Mouse (Mus musculus): ENCODE data around the gene Scd2. TPM values are rescaled to one million over a fixed set of nuclear protein-coding genes. Genes with fewer than 3 reads are reported as not detected.
A peak's percentile ranks its signal among the peaks of the same experiment; 100 is the strongest.

Scd2 gene
- polyA plus RNA-seq, 1 experiment from 2014 or later, result 130 TPM

GRCm38 (mm10) chr19:44259484-44259883 lies 34.0 kb upstream of the Scd2 start:
- H3K4me1 ChIP-seq, result peaks cover 6% of the 10 kb centered on the region; the same call in 1 of the 2 replicates
- WGBS, result 53% methylated on average over 4 of the region's 4 CpGs
- H3K4me2 ChIP-seq, result no peak overlapping the region
- no peaks in the 10 kb centered on the region for H3K9me3 ChIP-seq
- no peak for ATAC-seq (ENCODE audit: extremely low read depth, insufficient number of reproducible peaks, low FRiP score, low TSS enrichment)
- H3K4me3 ChIP-seq, result no peak overlapping the region
- no peak overlapping the region for H3K27ac ChIP-seq (replicated peaks)
- no peak overlapping the region for H3K9ac ChIP-seq
- no peaks in the 10 kb centered on the region for H3K27me3 ChIP-seq (replicated peaks)
- no peaks in the 10 kb centered on the region for H3K36me3 ChIP-seq

DNA sequence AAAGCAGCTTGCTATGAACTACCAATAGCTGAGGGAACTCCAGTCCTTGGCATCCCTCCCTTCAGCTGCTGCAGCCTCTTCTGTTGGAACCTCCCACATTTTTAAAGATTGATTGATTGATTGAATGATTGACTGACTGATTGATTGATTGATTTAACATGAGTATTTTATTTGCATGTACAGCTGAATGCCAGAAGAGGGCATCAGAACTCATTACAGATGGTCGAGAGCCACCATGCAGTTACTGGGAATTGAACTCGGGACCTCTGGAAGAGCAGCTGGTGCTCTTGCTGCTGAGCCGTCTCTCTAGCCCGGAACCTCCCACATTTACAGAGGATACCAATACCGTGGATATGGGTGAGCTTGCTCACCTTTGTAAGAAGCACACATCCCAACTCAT lies 33.0 kb upstream of the Scd2 start:
- no peaks in the 10 kb centered on the region for H3K4me1 ChIP-seq
- no peak overlapping the region for H3K9ac ChIP-seq
- H3K4me3 ChIP-seq, result no peak overlapping the region
- WGBS, result 67% methylated on average over 5 of the region's 5 CpGs
- ATAC-seq (ENCODE audit: extremely low read depth, insufficient number of reproducible peaks, low FRiP score, low TSS enrichment), result no peak
- H3K36me3 ChIP-seq, result no peaks in the 10 kb centered on the region
- no peaks in the 10 kb centered on the region for H3K9me3 ChIP-seq
- H3K27ac ChIP-seq (replicated peaks), result no peak overlapping the region
- no peak overlapping the region for H3K4me2 ChIP-seq
- no peaks in the 10 kb centered on the region for H3K27me3 ChIP-seq (replicated peaks)

DNA sequence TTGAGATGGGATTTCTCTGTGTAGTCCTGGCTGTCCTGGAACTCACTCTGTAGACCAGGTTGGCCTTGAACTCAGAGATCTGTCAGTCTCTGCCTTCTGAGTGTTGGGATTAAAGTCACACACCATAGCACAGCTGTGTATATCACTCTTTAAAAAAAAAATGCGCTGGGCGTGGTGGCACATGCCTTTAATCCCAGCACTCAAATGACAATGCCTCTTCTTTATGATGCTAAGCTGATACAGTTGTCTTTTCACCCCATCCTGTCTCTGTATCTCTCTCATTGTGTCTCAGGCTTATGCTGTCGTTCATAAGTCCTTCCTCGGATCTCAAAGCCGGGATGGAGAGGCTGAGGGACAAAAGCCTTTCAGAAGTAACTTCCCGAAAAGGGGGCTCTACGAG lies 31.7 kb upstream of the Scd2 start:
- Histone ChIP-seq H3K9me3 (no peaks in the 10 kb centered on the region), H3K27ac (replicated peaks) (no peak overlapping the region), H3K27me3 (replicated peaks) (no peaks in the 10 kb centered on the region), H3K36me3 (no peaks in the 10 kb centered on the region), H3K4me3 (no peak overlapping the region), H3K9ac (no peak overlapping the region), H3K4me1 (peaks cover 9% of the 10 kb centered on the region), H3K4me2 (no peak overlapping the region)
- no peak for ATAC-seq (ENCODE audit: extremely low read depth, insufficient number of reproducible peaks, low FRiP score, low TSS enrichment)
- 75% methylated on average over 7 of the region's 7 CpGs for WGBS

GRCm38 (mm10) chr19:44263581-44263980 lies 29.9 kb upstream of the Scd2 start:
- no peak for ATAC-seq (ENCODE audit: extremely low read depth, insufficient number of reproducible peaks, low FRiP score, low TSS enrichment)
- Histone ChIP-seq H3K4me2 (no peak overlapping the region), H3K4me1 (peaks cover 17% of the 10 kb centered on the region), H3K4me3 (no peak overlapping the region), H3K27ac (replicated peaks) (no peak overlapping the region), H3K27me3 (replicated peaks) (no peaks in the 10 kb centered on the region), H3K9ac (no peak overlapping the region), H3K9me3 (no peaks in the 10 kb centered on the region), H3K36me3 (no peaks in the 10 kb centered on the region)
- 78% methylated on average over 3 of the region's 3 CpGs for WGBS

DNA sequence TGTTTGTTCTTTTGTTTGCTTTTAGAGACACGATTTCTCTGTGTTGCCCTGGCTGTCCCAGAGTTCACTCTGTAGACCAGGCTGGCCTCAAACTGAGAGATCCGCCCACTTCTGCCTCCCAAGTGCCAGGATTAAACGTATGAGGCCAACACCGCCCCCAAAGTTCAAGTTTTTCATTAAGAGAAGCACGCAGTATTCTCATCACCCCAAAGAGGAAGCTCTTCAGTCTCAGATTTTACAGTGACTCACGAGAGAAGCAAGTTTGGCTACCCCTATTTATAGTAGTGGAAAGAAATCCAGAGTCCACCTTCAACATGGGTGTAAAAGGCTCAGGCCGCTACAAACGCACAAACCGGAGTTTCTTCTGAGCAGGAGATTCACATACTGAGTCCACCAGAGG lies 29.2 kb upstream of the Scd2 start:
- Histone ChIP-seq H3K27me3 (replicated peaks) (no peaks in the 10 kb centered on the region), H3K9ac (no peak overlapping the region), H3K9me3 (no peaks in the 10 kb centered on the region), H3K4me2 (no peak overlapping the region), H3K4me3 (no peak overlapping the region), H3K36me3 (no peaks in the 10 kb centered on the region), H3K4me1 (peaks cover 17% of the 10 kb centered on the region), H3K27ac (replicated peaks) (no peak overlapping the region)
- 69% methylated on average over 9 of the region's 9 CpGs for WGBS
- no peak for ATAC-seq (ENCODE audit: extremely low read depth, insufficient number of reproducible peaks, low FRiP score, low TSS enrichment)

- no peak overlapping the region for H3K4me3 ChIP-seq
- no peak for ATAC-seq (ENCODE audit: extremely low read depth, insufficient number of reproducible peaks, low FRiP score, low TSS enrichment)
- H3K4me1 ChIP-seq, result peaks cover 17% of the 10 kb centered on the region
- no peak overlapping the region for H3K27ac ChIP-seq (replicated peaks)
- no peak overlapping the region for H3K4me2 ChIP-seq
- H3K36me3 ChIP-seq, result no peaks in the 10 kb centered on the region
- H3K9me3 ChIP-seq, result no peaks in the 10 kb centered on the region
- WGBS, result 69% methylated on average over 7 of the region's 7 CpGs
- H3K9ac ChIP-seq, result no peak overlapping the region
- no peaks in the 10 kb centered on the region for H3K27me3 ChIP-seq (replicated peaks)
Observed at GRCm38 (mm10) chr19:44265300-44265699, 28.2 kb upstream of the Scd2 start.

- Histone ChIP-seq H3K27ac (replicated peaks) (peak overlapping the region; percentile 96), H3K9ac (0 out of 2 replicates have a peak overlapping the region, but pooled peaks have one; percentile 87), H3K4me3 (no peak overlapping the region), H3K36me3 (no peaks in the 10 kb centered on the region), H3K4me1 (peaks cover 17% of the 10 kb centered on the region), H3K27me3 (replicated peaks) (no peaks in the 10 kb centered on the region), H3K4me2 (peak overlapping the region; percentile 83), H3K9me3 (no peaks in the 10 kb centered on the region)
- WGBS, result 47% methylated on average over 5 of the region's 5 CpGs
- ATAC-seq (ENCODE audit: extremely low read depth, insufficient number of reproducible peaks, low FRiP score, low TSS enrichment), result no peak
Observed at GRCm38 (mm10) chr19:44265911-44266337, 27.6 kb upstream of the Scd2 start.

- Histone ChIP-seq H3K4me1 (peaks cover 17% of the 10 kb centered on the region), H3K4me3 (peak overlapping the region; percentile 63), H3K9ac (peak overlapping the region; percentile 87), H3K27me3 (replicated peaks) (no peaks in the 10 kb centered on the region), H3K9me3 (no peaks in the 10 kb centered on the region), H3K27ac (replicated peaks) (peak overlapping the region; percentile 96), H3K4me2 (peak overlapping the region; percentile 83), H3K36me3 (no peaks in the 10 kb centered on the region)
- 11% methylated on average over 6 of the region's 6 CpGs for WGBS
- ATAC-seq (ENCODE audit: extremely low read depth, insufficient number of reproducible peaks, low FRiP score, low TSS enrichment), result no peak; the same call in 1 of the 2 replicates
Observed at GRCm38 (mm10) chr19:44266458-44266823, 27.0 kb upstream of the Scd2 start.

GRCm38 (mm10) chr19:44266824-44267498 lies 26.5 kb upstream of the Scd2 start:
- ATAC-seq (ENCODE audit: extremely low read depth, insufficient number of reproducible peaks, low FRiP score, low TSS enrichment), result peak; percentile 98
- Histone ChIP-seq H3K4me3 (peak overlapping the region; percentile 63), H3K36me3 (no peaks in the 10 kb centered on the region), H3K4me1 (peaks cover 17% of the 10 kb centered on the region), H3K27ac (replicated peaks) (peak overlapping the region; percentile 96), H3K9ac (peak overlapping the region; percentile 87), H3K9me3 (no peaks in the 10 kb centered on the region), H3K4me2 (peak overlapping the region; percentile 83), H3K27me3 (replicated peaks) (no peaks in the 10 kb centered on the region)
- WGBS, result under 1% methylated on average over 43 of the region's 43 CpGs

- ATAC-seq (ENCODE audit: extremely low read depth, insufficient number of reproducible peaks, low FRiP score, low TSS enrichment), result no peak; the same call in 1 of the 2 replicates
- WGBS, result 9% methylated on average over 18 of the region's 18 CpGs
Observed at GRCm38 (mm10) chr19:44267499-44268002, 25.9 kb upstream of the Scd2 start.

GRCm38 (mm10) chr19:44273711-44274110 lies 19.8 kb upstream of the Scd2 start:
- WGBS, result 70% methylated on average over 4 of the region's 4 CpGs
- no peaks in the 10 kb centered on the region for H3K36me3 ChIP-seq
- H3K27me3 ChIP-seq (replicated peaks), result no peaks in the 10 kb centered on the region
- no peaks in the 10 kb centered on the region for H3K9me3 ChIP-seq
- H3K9ac ChIP-seq, result no peak overlapping the region
- H3K4me3 ChIP-seq, result no peak overlapping the region
- no peak overlapping the region for H3K27ac ChIP-seq (replicated peaks)
- ATAC-seq (ENCODE audit: extremely low read depth, insufficient number of reproducible peaks, low FRiP score, low TSS enrichment), result no peak
- no peak overlapping the region for H3K4me2 ChIP-seq
- peaks cover 19% of the 10 kb centered on the region for H3K4me1 ChIP-seq

More at GRCm38 (mm10) chr19:44267499-44268002, 25.9 kb upstream of the Scd2 start:
- Histone ChIP-seq H3K27me3 (replicated peaks) (no peaks in the 10 kb centered on the region), H3K4me3 (peak overlapping the region; percentile 63), H3K9me3 (no peaks in the 10 kb centered on the region), H3K27ac (replicated peaks) (peak overlapping the region; percentile 96), H3K4me1 (peaks cover 17% of the 10 kb centered on the region), H3K4me2 (peak overlapping the region; percentile 83), H3K36me3 (no peaks in the 10 kb centered on the region), H3K9ac (peak overlapping the region; percentile 87)

DNA sequence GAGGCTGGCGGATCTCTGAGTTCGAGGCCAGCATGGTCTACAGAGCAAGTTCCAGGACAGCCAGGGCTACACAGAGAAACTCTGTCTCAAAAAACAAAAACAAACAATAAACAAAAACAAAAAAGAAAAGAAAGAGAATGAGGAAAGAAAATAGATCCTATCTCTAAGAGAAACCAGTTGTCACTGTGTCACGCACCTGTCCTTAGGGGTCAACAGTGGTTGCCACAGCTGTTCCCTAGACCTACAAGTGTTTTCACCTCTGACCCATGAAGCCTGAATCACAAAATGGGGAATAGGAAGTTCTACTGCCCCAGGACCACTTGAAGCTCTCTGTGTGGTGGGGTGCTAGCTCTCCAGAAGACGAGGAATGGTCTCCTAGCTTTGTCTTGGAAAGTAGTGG lies 19.0 kb upstream of the Scd2 start:
- Histone ChIP-seq H3K36me3 (no peaks in the 10 kb centered on the region), H3K4me3 (no peak overlapping the region), H3K27ac (replicated peaks) (no peak overlapping the region), H3K9ac (no peak overlapping the region), H3K4me1 (peaks cover 19% of the 10 kb centered on the region), H3K27me3 (replicated peaks) (no peaks in the 10 kb centered on the region), H3K9me3 (no peaks in the 10 kb centered on the region), H3K4me2 (no peak overlapping the region)
- WGBS, result 92% methylated on average over 4 of the region's 4 CpGs
- ATAC-seq (ENCODE audit: extremely low read depth, insufficient number of reproducible peaks, low FRiP score, low TSS enrichment), result no peak
